Mouse (Mus musculus): Measurements from ENCODE around the gene Map3k20.

Map3k20 gene

GRCm38 (mm10) chr2:72478921-72479320, 193.5 kb downstream of the Map3k20 start:
- no peak for DNase-seq (ENCODE audit: low spot score in 2 of 2)

DNA sequence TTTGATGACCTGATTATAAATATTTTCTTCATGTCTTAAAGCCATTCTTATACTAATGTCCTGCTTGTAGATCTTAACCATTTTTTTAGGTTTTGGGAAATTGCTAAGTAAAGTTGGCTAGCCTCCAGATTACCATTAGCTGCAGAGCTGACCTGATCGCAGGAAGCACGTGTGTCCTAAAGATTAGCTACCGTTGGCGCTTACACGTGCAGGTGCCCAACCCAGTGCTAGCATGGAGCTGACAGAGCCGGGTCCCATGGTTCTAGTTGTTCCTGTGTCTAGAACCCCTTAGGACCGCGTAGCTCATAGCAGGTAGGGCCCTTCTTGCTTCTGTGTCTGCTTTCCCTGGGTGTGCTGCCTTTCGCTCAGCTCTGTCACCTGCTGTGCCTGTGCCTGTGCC, 194.4 kb downstream of the Map3k20 start:
- DNase-seq (ENCODE audit: low spot score in 2 of 2): no peak

- no peak for DNase-seq (ENCODE audit: low spot score in 2 of 2)
Observed at GRCm38 (mm10) chr2:72491650-72492049, 206.2 kb downstream of the Map3k20 start.

All from natural killer cell, adult 2 months (primary cell).